Mouse (Mus musculus): Measurements from ENCODE around the gene Prkce. TPM values are rescaled to one million over a fixed set of nuclear protein-coding genes. Genes with fewer than 3 reads are reported as not detected.

The Prkce gene
- polyA plus RNA-seq, 1 experiment, result 4.8 TPM

DNA sequence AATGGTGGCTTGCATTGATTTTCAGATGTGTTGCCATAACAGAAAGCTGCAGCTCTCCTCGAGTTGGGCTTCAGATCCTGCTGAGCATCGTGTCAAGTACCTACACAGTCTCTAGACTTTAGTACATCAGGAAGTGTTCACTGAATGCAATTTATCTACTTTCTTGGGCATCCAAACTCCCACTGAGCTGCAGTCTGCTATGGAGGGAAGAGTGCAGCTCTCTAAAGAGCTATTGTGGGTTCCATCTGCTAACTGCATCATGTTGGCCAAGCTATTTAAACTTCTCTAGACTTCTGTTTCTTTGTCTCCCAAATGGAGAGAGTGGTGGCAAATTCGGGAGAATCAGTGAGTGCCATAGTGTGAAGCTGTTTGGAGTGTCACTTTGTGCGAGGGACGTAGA, 349.0 kb downstream of the Prkce start:
- WGBS, result 69% methylated on average over 5 of the region's 5 CpGs
- Histone ChIP-seq H3K4me3 (replicated peaks; ENCODE audit: control insufficient read depth, low read depth, low read length) (no peak overlapping the region), H3K27ac (ENCODE audit: control insufficient read depth, insufficient read depth, low read depth, low read length, poor library complexity) (no peak overlapping the region), H3K4me1 (ENCODE audit: control insufficient read depth, insufficient read depth, low read length) (peaks cover 3% of the 10 kb centered on the region)
- no peak for TF ChIP-seq CTCF (IDR thresholded peaks at IDR 0.05; ENCODE audit: control insufficient read depth, insufficient read depth, low read length)

DNA sequence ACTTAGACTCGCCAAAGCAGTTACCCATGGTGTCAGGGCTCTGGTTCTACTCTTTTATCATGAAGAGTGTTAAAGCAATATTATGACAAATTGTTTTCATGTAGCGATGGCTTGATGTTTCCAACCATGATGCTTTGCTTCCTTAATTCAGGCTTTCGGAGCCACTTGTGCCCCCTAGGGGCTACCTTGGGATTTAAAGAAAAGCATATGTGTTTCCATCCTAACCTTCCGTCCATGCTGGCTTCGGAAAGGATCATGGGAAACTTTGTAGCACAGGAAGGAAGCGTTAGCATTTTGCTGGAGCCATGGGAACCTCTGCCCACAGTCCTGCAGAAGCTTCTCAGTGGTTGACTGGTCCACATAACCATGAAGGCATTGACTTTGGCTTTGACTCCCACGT, 351.0 kb downstream of the Prkce start:
- Histone ChIP-seq H3K27ac (ENCODE audit: control insufficient read depth, insufficient read depth, low read depth, low read length, poor library complexity) (no peak overlapping the region), H3K4me1 (ENCODE audit: control insufficient read depth, insufficient read depth, low read length) (peaks cover 3% of the 10 kb centered on the region), H3K4me3 (replicated peaks; ENCODE audit: control insufficient read depth, low read depth, low read length) (no peak overlapping the region)
- no peak for TF ChIP-seq POLR2A (IDR thresholded peaks at IDR 0.05; ENCODE audit: borderline replicate concordance, control insufficient read depth, low read depth, low read length)
- no peak for TF ChIP-seq CTCF (IDR thresholded peaks at IDR 0.05; ENCODE audit: control insufficient read depth, insufficient read depth, low read length)
- WGBS, result 80% methylated on average over 7 of the region's 7 CpGs

DNA sequence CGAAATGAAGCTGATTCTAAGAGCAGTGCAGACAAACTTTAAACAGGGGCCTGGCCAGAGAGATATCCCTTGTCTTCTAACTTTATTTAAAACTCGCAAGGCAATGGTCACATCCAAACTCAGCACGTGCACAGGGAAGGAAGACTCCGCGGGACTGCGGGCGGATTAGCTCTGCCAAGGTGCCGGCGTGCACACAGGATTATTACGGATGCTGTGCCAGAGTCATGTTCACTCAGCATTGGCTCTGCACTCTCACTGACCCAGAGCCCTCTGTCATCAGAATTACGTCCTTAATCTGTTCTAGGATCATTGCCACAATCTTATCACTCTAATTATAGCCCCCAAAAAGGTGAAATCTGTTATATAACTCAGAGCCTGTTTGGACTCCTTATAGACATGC, 353.7 kb downstream of the Prkce start:
- no peaks in the 10 kb centered on the region for H3K4me1 ChIP-seq (ENCODE audit: control insufficient read depth, insufficient read depth, low read length)
- TF ChIP-seq CTCF (IDR thresholded peaks at IDR 0.05; ENCODE audit: control insufficient read depth, insufficient read depth, low read length), result no peak
- TF ChIP-seq POLR2A (IDR thresholded peaks at IDR 0.05; ENCODE audit: borderline replicate concordance, control insufficient read depth, low read depth, low read length), result no peak
- H3K27ac ChIP-seq (ENCODE audit: control insufficient read depth, insufficient read depth, low read depth, low read length, poor library complexity), result no peak overlapping the region
- WGBS, result 89% methylated on average over 11 of the region's 11 CpGs
- no peak overlapping the region for H3K4me3 ChIP-seq (replicated peaks; ENCODE audit: control insufficient read depth, low read depth, low read length)

DNA sequence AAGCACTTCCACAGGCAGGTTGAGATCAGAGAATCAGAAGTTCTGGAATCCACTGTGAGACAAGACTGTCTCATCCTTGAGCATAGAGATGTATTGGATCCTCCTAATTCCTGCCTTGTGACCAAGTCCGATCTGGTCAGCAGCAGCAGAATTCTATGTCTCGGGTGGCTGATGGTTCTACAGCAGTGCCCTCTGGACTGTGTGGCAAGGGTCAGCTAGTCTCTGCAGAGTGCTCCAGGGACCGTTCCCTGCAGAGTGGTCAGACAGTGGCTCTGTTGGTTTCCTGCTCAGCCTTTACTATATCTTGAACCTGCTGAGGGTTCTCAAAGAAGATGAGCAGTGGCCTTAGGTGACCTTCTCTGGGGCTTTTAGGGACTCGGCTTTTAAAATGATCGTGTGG, 355.1 kb downstream of the Prkce start:
- WGBS, result 84% methylated on average over 5 of the region's 5 CpGs
- H3K4me3 ChIP-seq (replicated peaks; ENCODE audit: control insufficient read depth, low read depth, low read length), result no peak overlapping the region
- no peaks in the 10 kb centered on the region for H3K4me1 ChIP-seq (ENCODE audit: control insufficient read depth, insufficient read depth, low read length)
- H3K27ac ChIP-seq (ENCODE audit: control insufficient read depth, insufficient read depth, low read depth, low read length, poor library complexity), result no peak overlapping the region
- TF ChIP-seq POLR2A (IDR thresholded peaks at IDR 0.05; ENCODE audit: borderline replicate concordance, control insufficient read depth, low read depth, low read length) (no peak), CTCF (IDR thresholded peaks at IDR 0.05; ENCODE audit: control insufficient read depth, insufficient read depth, low read length) (no peak)

DNA sequence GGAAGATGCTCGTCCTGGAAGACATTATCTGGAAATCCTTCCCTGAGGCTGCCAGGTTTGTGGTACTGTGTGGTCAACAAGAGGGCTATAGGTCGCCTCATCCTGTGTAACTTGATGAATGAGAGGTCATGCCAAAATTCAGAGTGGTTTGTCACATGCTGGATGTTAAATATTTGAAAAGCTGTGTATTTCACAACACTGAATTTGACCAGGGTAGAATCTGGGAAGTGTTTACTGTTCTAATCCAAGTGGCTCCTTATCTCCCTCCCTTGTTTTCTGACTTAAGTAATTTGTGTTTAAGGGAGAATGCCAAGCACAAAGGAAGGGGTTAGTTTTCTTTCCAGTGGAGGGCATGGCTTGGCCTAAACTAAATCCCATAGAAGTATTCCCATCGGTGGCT, 355.8 kb downstream of the Prkce start:
- TF ChIP-seq POLR2A (IDR thresholded peaks at IDR 0.05; ENCODE audit: borderline replicate concordance, control insufficient read depth, low read depth, low read length), result no peak
- H3K4me3 ChIP-seq (replicated peaks; ENCODE audit: control insufficient read depth, low read depth, low read length), result no peak overlapping the region
- 76% methylated on average over 3 of the region's 3 CpGs for WGBS
- H3K27ac ChIP-seq (ENCODE audit: control insufficient read depth, insufficient read depth, low read depth, low read length, poor library complexity), result no peak overlapping the region
- no peaks in the 10 kb centered on the region for H3K4me1 ChIP-seq (ENCODE audit: control insufficient read depth, insufficient read depth, low read length)

DNA sequence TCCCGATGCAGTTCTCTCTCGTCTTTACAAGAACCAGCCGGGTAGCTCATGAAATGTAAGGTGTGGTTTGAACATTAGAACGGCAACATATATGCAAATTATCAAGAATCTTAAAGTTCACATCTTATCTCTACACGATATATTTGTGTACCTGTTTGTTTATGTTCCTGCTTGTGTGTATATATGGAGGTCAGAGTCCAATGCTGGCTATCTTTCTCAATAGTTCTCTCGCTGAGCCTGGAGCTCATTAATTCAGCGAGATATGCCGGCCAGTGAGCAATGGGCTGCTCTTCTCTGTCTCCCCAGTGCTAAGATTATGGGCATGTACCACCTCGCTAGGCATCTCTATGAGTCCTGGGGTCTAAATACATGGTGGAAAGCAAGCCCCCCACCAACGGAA, 356.3 kb downstream of the Prkce start:
- 90% methylated on average over 10 of the region's 10 CpGs for WGBS
- TF ChIP-seq POLR2A (IDR thresholded peaks at IDR 0.05; ENCODE audit: borderline replicate concordance, control insufficient read depth, low read depth, low read length) (no peak), CTCF (IDR thresholded peaks at IDR 0.05; ENCODE audit: control insufficient read depth, insufficient read depth, low read length) (no peak)
- H3K4me1 ChIP-seq (ENCODE audit: control insufficient read depth, insufficient read depth, low read length), result no peaks in the 10 kb centered on the region
- H3K4me3 ChIP-seq (replicated peaks; ENCODE audit: control insufficient read depth, low read depth, low read length), result no peak overlapping the region
- no peak overlapping the region for H3K27ac ChIP-seq (ENCODE audit: control insufficient read depth, insufficient read depth, low read depth, low read length, poor library complexity)

DNA sequence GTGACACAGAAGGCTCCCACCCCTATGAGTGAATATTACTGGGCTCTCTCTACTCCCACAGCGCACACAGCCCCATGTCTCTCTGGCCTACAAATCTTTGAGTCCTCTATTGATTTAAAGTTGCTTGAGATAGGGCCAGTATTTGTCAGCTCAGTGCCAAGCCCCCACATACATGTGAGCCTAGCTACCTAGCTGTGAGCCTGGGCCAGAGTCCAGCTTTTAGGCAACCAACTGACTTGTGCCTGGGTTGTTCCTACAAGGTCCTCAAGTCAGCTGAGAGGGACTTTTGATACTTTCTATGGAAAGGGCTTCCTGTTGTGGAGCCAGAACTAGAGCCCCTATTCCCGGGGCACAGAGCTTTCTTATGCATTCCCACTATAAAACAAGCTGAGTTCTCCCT, 357.5 kb downstream of the Prkce start:
- no peak for TF ChIP-seq CTCF (IDR thresholded peaks at IDR 0.05; ENCODE audit: control insufficient read depth, insufficient read depth, low read length)
- Histone ChIP-seq H3K4me3 (replicated peaks; ENCODE audit: control insufficient read depth, low read depth, low read length) (no peak overlapping the region), H3K27ac (ENCODE audit: control insufficient read depth, insufficient read depth, low read depth, low read length, poor library complexity) (no peak overlapping the region), H3K4me1 (ENCODE audit: control insufficient read depth, insufficient read depth, low read length) (no peaks in the 10 kb centered on the region)
- WGBS, result 77% methylated on average over 2 of the region's 2 CpGs

DNA sequence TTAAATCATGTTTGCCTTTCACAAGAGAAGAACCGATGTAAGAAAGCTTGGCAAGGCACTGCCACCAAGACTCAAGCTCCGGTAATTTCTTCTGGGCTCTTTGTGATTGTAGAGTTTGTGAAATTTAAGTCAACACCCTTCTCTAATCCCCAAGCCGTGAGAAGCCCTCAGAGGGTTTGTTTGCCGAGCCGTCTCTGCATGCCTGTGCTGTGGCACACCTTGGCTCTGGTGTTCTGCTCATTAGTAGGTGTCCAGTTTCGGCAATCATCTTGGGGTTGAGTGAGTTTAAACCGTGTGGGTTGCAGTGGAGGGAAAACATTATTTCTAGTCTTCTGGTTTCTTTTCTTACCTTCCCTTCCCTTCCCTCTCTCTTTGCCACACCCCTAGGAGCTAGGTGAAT, 358.4 kb downstream of the Prkce start:
- Histone ChIP-seq H3K27ac (ENCODE audit: control insufficient read depth, insufficient read depth, low read depth, low read length, poor library complexity) (no peak overlapping the region), H3K4me1 (ENCODE audit: control insufficient read depth, insufficient read depth, low read length) (no peaks in the 10 kb centered on the region), H3K4me3 (replicated peaks; ENCODE audit: control insufficient read depth, low read depth, low read length) (no peak overlapping the region)
- 83% methylated on average over 7 of the region's 7 CpGs for WGBS
- TF ChIP-seq POLR2A (IDR thresholded peaks at IDR 0.05; ENCODE audit: borderline replicate concordance, control insufficient read depth, low read depth, low read length), result no peak
- TF ChIP-seq CTCF (IDR thresholded peaks at IDR 0.05; ENCODE audit: control insufficient read depth, insufficient read depth, low read length), result no peak

DNA sequence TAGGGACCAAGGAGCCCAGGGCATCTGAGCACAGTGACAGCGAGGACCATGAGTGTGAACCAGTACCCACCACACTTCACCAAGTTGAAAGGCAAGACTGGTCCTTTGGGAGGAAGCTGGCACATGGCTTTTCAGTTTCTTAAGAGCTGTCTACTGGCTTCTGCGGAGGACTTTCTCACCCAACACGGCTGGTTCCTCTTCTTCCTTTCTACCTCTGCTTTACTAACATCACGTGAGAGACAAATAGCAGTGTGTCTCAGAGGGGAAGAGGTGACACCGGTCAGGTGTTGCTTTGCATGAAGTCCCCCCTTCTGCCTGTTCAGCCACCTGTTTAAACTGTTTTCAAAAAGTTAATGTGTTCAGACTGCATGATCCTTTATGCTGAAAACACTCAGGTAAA, 359.7 kb downstream of the Prkce start:
- no peak overlapping the region for H3K27ac ChIP-seq (ENCODE audit: control insufficient read depth, insufficient read depth, low read depth, low read length, poor library complexity)
- no peak overlapping the region for H3K4me3 ChIP-seq (replicated peaks; ENCODE audit: control insufficient read depth, low read depth, low read length)
- H3K4me1 ChIP-seq (ENCODE audit: control insufficient read depth, insufficient read depth, low read length), result no peaks in the 10 kb centered on the region
- WGBS, result 34% methylated on average over 5 of the region's 5 CpGs
- TF ChIP-seq POLR2A (IDR thresholded peaks at IDR 0.05; ENCODE audit: borderline replicate concordance, control insufficient read depth, low read depth, low read length), result no peak
- no peak for TF ChIP-seq CTCF (IDR thresholded peaks at IDR 0.05; ENCODE audit: control insufficient read depth, insufficient read depth, low read length)

All from bone marrow, adult 2 months (tissue).